Comparison of ENCODE assay signal across 28 mouse cellular contexts in the genomic region with DNA sequence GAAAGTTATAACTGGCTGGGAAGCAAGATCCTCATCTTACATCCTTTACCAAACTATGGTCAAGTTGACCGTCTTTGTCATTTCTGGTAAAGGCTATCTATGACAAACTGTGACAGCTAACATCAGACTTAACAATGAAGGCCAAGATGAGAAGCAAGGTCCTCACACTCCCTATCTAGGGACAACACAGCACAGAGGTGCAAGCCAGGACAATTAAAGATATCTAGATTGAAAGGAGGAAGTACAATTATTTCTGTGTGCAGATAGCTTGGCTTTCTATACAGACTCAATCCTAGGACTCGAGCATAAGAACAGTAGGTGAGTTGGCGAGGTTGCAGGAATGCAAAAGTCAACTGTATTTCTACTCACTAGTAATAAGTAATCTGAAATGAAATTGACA. TPM values are rescaled to one million over a fixed set of nuclear protein-coding genes. Genes with fewer than 3 reads are reported as not detected.
"Had no signal": no experiment of that assay in that cellular context is flagged by ENCODE, and none has a peak within 500 bp of the region (broad histone marks: within the 10 kb centered on the region; RNA-seq: fewer than 3 reads in every experiment).

No protein-coding gene starts in this region.

- H3K4me1 ChIP-seq: forebrain, embryonic 15.5 days had no signal

- H3K9me3 ChIP-seq: embryonic facial prominence, embryonic 10.5 days; embryonic facial prominence, embryonic 12.5 days; embryonic facial prominence, embryonic 13.5 days; embryonic facial prominence, embryonic 15.5 days; forebrain, embryonic 13.5 days; forebrain, embryonic 15.5 days; heart, embryonic 10.5 days had no signal

- H3K9ac ChIP-seq: embryonic facial prominence, embryonic 12.5 days; embryonic facial prominence, embryonic 13.5 days; embryonic facial prominence, embryonic 15.5 days; forebrain, embryonic 12.5 days; forebrain, embryonic 13.5 days; forebrain, embryonic 15.5 days; forebrain, postnatal 0 days had no signal

- H3K27ac ChIP-seq: embryonic facial prominence, embryonic 10.5 days; embryonic facial prominence, embryonic 12.5 days; embryonic facial prominence, embryonic 13.5 days; embryonic facial prominence, embryonic 15.5 days; forebrain, embryonic 10.5 days; forebrain, embryonic 12.5 days; forebrain, embryonic 13.5 days; forebrain, embryonic 15.5 days; heart, adult 2 months; heart, embryonic 10.5 days had no signal

- H3K4me3 ChIP-seq: embryonic facial prominence, embryonic 10.5 days; embryonic facial prominence, embryonic 12.5 days; embryonic facial prominence, embryonic 13.5 days; embryonic facial prominence, embryonic 15.5 days; erythroblast, embryonic 14.5 days; forebrain, embryonic 10.5 days; forebrain, embryonic 12.5 days; forebrain, embryonic 13.5 days; forebrain, embryonic 15.5 days; gastrocnemius, adult 2 months; heart, adult 2 months; heart, embryonic 10.5 days had no signal

- DNase-seq: cerebellum, adult 9-10 months; cerebellum, adult 9-11 months; cerebellum, postnatal 10 days; cerebellum, postnatal 14 days; cerebellum, postnatal 25 days; cerebellum, postnatal 36 days; embryo, embryonic 11 days; forebrain, postnatal 0 days; gastrocnemius, adult 2 months; gastrocnemius, postnatal 10 days; gastrocnemius, postnatal 14 days; gastrocnemius, postnatal 25 days; heart, adult 18-20 months; heart, adult 2 months had no signal

- ATAC-seq: forebrain, embryonic 13.5 days; forebrain, embryonic 14.5 days; forebrain, embryonic 15.5 days; forebrain, embryonic 16.5 days; forebrain, postnatal 0 days had no signal

- H3K27me3 ChIP-seq: embryonic facial prominence, embryonic 12.5 days; embryonic facial prominence, embryonic 13.5 days; embryonic facial prominence, embryonic 15.5 days; forebrain, embryonic 12.5 days; forebrain, embryonic 13.5 days; forebrain, embryonic 15.5 days had no signal

RNA-seq across cellular contexts. Expression of gene Pgam2, which starts 2.2 kb away (rescaled TPM):
- total RNA-seq: common myeloid progenitor, adult 5-6 weeks; granulocyte monocyte progenitor cell, adult 5-6 weeks had no signal
- polyA plus RNA-seq: erythroblast, embryonic 14.5 days had no signal

RNA-seq across cellular contexts. Expression of gene Aebp1, which starts 56.0 kb away (rescaled TPM):
- total RNA-seq: common myeloid progenitor, adult 5-6 weeks; granulocyte monocyte progenitor cell, adult 5-6 weeks had no signal
